ENCODE assay signal across 8 mouse cellular contexts in the genomic region with DNA sequence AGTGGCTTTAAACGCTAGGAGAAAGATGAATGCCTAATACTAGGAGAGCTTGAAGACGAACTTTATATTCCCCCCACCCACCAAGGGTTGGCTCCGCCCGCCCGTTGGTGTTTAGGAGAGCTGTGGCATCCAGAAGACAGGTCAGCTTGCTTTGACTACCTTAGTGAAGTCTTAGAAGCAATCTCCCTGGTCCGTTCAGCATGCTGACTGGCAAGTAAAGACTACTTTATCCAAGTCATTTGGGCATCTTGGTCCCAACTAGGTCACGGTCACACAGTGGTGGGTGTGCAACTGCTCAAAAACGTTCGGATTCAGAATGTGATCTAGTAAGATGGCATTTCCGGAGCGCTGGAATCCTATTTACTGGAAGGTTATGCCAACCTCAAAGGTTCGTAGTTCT. TPM values are rescaled to one million over a fixed set of nuclear protein-coding genes. Genes with fewer than 3 reads are reported as not detected.
DNase-seq lines count a peak whose midpoint lies in the region; ATAC-seq and TF ChIP-seq lines count a peak whose summit lies in the region.

TSS of gene Sec24b (minus strand) at position 273 of the 400 bp plus-strand sequence.

- TF ChIP-seq CTCF in testis, adult 2 months (IDR thresholded peaks at IDR 0.05; ENCODE audit: control insufficient read depth, insufficient read depth, insufficient replicate concordance, low read depth, low read length), result no peak

- H3K4me1 ChIP-seq in midbrain, embryonic 11.5 days (ENCODE audit: control insufficient read depth, insufficient read depth, low read length), result peaks cover 11% of the 10 kb centered on the region
- peaks cover 7% of the 10 kb centered on the region for H3K4me1 ChIP-seq in testis, adult 2 months (ENCODE audit: control insufficient read depth, insufficient read depth, low read length)

- no peak for TF ChIP-seq POLR2A in testis, adult 2 months (IDR thresholded peaks at IDR 0.05; ENCODE audit: control insufficient read depth, low read depth, low read length)

- peak; percentile 17 for ATAC-seq in midbrain, embryonic 11.5 days (ENCODE audit: low FRiP score)

- peak within 1 kb of the TSS; percentile 87 for H3K4me3 ChIP-seq in midbrain, embryonic 11.5 days (ENCODE audit: low read depth, low read length)
- H3K4me3 ChIP-seq in testis, adult 2 months (ENCODE audit: control insufficient read depth, low read depth, low read length), result peak within 1 kb of the TSS; percentile 84

- H3K9me3 ChIP-seq in midbrain, embryonic 11.5 days (ENCODE audit: control insufficient read depth, low read length), result no peaks in the 10 kb centered on the region

- no peaks in the 10 kb centered on the region for H3K36me3 ChIP-seq in midbrain, embryonic 11.5 days (ENCODE audit: control insufficient read depth, insufficient read depth, low read length)
- H3K36me3 ChIP-seq in testis, adult 2 months (ENCODE audit: control insufficient read depth, insufficient read depth, low read length), result no peaks in the 10 kb centered on the region

- peak within 1 kb of the TSS; percentile 88 for H3K27ac ChIP-seq in midbrain, embryonic 11.5 days (ENCODE audit: low read depth, low read length)
- H3K27ac ChIP-seq in testis, adult 2 months (ENCODE audit: control insufficient read depth, insufficient read depth, low read depth, low read length), result peak within 1 kb of the TSS; percentile 76

- H3K9ac ChIP-seq in midbrain, embryonic 11.5 days (ENCODE audit: low read length), result peak within 1 kb of the TSS; percentile 90

- 20% methylated on average over 12 of the region's 12 CpGs for WGBS in midbrain, embryonic 11.5 days

- peak within 1 kb of the TSS; percentile 49 for H3K4me2 ChIP-seq in midbrain, embryonic 11.5 days

- no peaks in the 10 kb centered on the region for H3K27me3 ChIP-seq in midbrain, embryonic 11.5 days (ENCODE audit: control insufficient read depth, insufficient read depth, low read length)
- no peaks in the 10 kb centered on the region for H3K27me3 ChIP-seq in testis, adult 2 months (ENCODE audit: control insufficient read depth, insufficient read depth, low read length)

- peak; percentile 15 to 41 for DNase-seq in urinary bladder, adult 18-20 months (ENCODE audit: low spot score in 2 of 2)
- no peak for DNase-seq in urinary bladder, postnatal 10 days (ENCODE audit: low spot score)
- peak; percentile 43 to 53 for DNase-seq in cerebellum, postnatal 10 days
- DNase-seq in gastrocnemius, postnatal 14 days, result no peak
- DNase-seq in induced T-regulatory cell, adult 2 months (ENCODE audit: low read depth), result peak; percentile 58
- peak; percentile 15 to 35 for DNase-seq in left cerebral cortex, postnatal 36 days (ENCODE audit: low spot score in 2 of 2)
- no peak for DNase-seq in midbrain, embryonic 11.5 days (ENCODE audit: low spot score, missing footprints)

- intact Hi-C loops in gastrocnemius, postnatal 14 days (cut with DNase I; ENCODE audit: low total_unique reads), result no loop called here
- intact Hi-C loops in left cerebral cortex, postnatal 36 days (cut with DNase I), result loop anchor here (5.0 kb wide), 1 partner anchor 64 kb away; no protein-coding TSS in a partner anchor

RNA-seq across cellular contexts. Expression of gene Sec24b, which starts in this region (rescaled TPM):
- total RNA-seq in gastrocnemius, postnatal 14 days (2021), result 10 to 100 TPM; 20.8 to 21.8 TPM
- total RNA-seq in left cerebral cortex, postnatal 36 days (2021), result 10 to 100 TPM; 49.2 to 62.3 TPM
- polyA plus RNA-seq in midbrain, embryonic 11.5 days (2014; fragmentation: Nextera tagmentation; extraction: Ambion mirVana), result 25.6 and 27.0 TPM in 2 replicates
- 147 and 168 TPM in 2 replicates for polyA plus RNA-seq in testis, adult 2 months (2012; rRNA removed)

Comparison
In these comparisons a context has a peak if more than half of its experiments do, and no peak if none do; other contexts are left out.
1. DNase-seq: peak in urinary bladder, adult 18-20 months (2 of 2), cerebellum, postnatal 10 days (2 of 2), induced T-regulatory cell, adult 2 months (single experiment) and left cerebral cortex, postnatal 36 days (2 of 2); none in urinary bladder, postnatal 10 days (single experiment), gastrocnemius, postnatal 14 days (single experiment) and midbrain, embryonic 11.5 days (single experiment).